Mouse (Mus musculus) gastrocnemius, adult 2 months (tissue): ENCODE data around the gene Olfr1140. TPM values are rescaled to one million over a fixed set of nuclear protein-coding genes. Genes with fewer than 3 reads are reported as not detected.

Source experiments
- DNase-seq: peaks from one replicate; pipeline ENCODE4 v3.0.0; 2022
- H3K27ac ChIP-seq: fragments of 200-600 bp; 2 replicates; pipeline ENCODE4 v1.8.1; 2022; ENCODE audit warnings: mild to moderate bottlenecking
- H3K4me3 ChIP-seq: fragments of 200-600 bp; 2 replicates; pipeline ENCODE4 v1.8.1; 2022; ENCODE audit warnings: mild to moderate bottlenecking, moderate library complexity
- CTCF ChIP-seq: fragments of 200-600 bp; IDR thresholded peaks from 2 replicates; pipeline ENCODE4 v1.8.1; 2022; ENCODE audit warnings: antibody characterized with exemption, mild to moderate bottlenecking, moderate library complexity
- intact Hi-C: fragments of 180-260 bp; cut with DNase I; formaldehyde crosslinking; loops from one replicate; pipeline ENCODE4 v1.15.1; 2025
- long read RNA-seq, 2 experiments: library from polyadenylated mRNA; stranded (forward); transcript quantifications; one replicate each; pipeline ENCODE4 v2.0.0; 2021
- total RNA-seq, 2 experiments: library from RNA; stranded (reverse); gene quantifications; 2 replicates each; pipeline ENCODE4 v1.2.3; 2021

Olfr1140 gene
- not detected for total RNA-seq
- long read RNA-seq, experiment 1, result 0 reads
- long read RNA-seq, experiment 2, result 0 reads

- H3K4me3 ChIP-seq, result no peak within 1 kb of the TSS
- no peak for TF ChIP-seq CTCF
- no peak within 1 kb of the TSS for H3K27ac ChIP-seq
- DNase-seq, result no peak
- intact Hi-C loops, result no loop called here
Measured at GRCm38 (mm10) chr2:87743452-87743851, at the start of gene Olfr1140. TSS of gene Olfr1140 (plus strand) at chr2:87743752.

DNA sequence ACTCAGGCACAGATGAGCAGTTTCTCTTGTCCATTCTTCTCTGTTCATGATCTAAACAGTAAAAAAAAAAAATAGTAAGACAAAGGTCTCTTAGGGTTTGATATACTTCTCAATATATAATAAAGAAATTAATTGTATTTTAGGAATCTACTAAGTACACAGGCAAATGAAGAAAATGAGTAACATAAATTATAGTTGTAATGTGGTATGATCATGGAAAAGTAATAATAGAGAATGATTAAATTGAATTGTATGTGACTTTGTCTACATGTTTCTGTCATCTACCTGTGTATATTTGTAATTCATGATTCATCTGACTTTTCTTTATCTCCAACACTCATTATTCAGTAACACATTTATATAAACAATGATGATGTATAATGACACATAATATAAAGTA is 49.7 kb upstream of the Olfr1140 start, which contains the start of gene Olfr1136:
Gene Olfr1136 (minus strand): TSS at position 101 of the 400 bp plus-strand sequence.
- no peak within 1 kb of the TSS for H3K4me3 ChIP-seq
- no peak for TF ChIP-seq CTCF
- H3K27ac ChIP-seq, result no peak within 1 kb of the TSS
- intact Hi-C loops, result no loop called here
- DNase-seq, result no peak

- Histone ChIP-seq H3K4me3 (no peak within 1 kb of the TSS), H3K27ac (no peak within 1 kb of the TSS)
- no peak for DNase-seq
- no peak for TF ChIP-seq CTCF
- intact Hi-C loops, result no loop called here
Measured at GRCm38 (mm10) chr2:87713079-87713478, 30.5 kb upstream of the Olfr1140 start, which contains the start of gene Olfr1137. TSS of gene Olfr1137 (minus strand) at chr2:87713179.

DNA sequence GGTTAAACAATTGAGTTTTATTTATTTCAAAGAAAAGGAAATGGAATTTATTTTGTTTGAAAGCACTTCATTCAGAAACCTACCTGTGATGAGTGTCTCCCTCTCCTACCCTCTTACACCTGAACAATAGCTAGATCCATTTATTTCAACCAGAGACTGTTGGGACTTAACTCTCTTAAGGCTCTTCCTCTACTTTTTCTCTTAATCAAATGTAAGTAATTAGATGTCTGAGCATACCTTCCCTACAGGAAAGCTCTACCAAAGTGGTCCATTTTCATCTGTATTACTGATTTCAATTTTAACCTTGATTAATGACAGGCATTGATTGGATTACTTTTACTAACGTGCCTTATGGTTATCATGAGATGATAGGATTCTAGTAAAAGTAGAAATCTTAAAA is 3.7 kb upstream of the Olfr1140 start, which contains the start of gene Olfr1138:
Gene Olfr1138 (minus strand): TSS at position 101 of the 400 bp plus-strand sequence.
- intact Hi-C loops, result no loop called here
- no peak for TF ChIP-seq CTCF
- H3K27ac ChIP-seq, result no peak within 1 kb of the TSS
- H3K4me3 ChIP-seq, result no peak within 1 kb of the TSS
- no peak for DNase-seq

DNA sequence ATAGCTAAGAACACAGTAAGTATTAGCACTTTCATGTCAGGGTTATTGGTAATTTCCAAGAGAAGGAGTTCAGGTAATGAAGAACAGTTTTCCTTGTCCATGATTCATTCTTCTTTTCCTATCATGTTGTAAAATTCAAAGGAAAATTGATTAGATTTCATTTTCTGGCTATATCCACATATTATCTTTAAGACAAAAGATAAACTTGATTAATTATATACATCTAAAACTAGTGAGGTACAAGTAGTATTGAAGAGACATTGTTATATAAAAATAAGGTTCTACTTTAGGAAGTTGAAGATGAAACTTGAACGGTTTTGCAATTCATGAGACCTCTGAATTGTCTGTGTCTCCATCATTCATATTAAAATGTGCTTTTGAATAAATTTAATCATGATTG is 10.3 kb downstream of the Olfr1140 start, which contains the start of gene Olfr1141:
Gene Olfr1141 (minus strand): TSS at position 101 of the 400 bp plus-strand sequence.
- no peak for DNase-seq
- Histone ChIP-seq H3K27ac (no peak within 1 kb of the TSS), H3K4me3 (no peak within 1 kb of the TSS)
- TF ChIP-seq CTCF, result no peak
- intact Hi-C loops, result no loop called here

DNA sequence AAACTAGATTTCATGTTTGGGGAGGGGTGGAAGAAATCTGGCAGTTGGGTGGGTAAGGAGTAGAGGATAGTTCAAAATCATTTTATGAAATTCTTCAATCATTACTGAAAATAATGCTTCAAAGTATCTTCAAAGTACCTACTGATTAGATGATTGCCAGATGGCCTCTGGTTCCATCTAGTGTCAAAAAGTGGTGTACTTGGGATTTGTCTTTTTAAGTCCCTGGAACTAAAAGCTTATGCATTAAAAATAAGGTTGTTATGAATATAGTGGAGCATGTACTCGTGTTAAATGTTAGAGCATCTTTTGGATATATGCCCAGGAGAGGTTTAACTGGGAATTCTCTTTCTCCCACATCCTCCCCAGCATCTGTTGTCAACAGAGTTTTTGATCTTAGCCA is 32.6 kb downstream of the Olfr1140 start:
- no peak for DNase-seq
- no peak overlapping the region for H3K4me3 ChIP-seq
- H3K27ac ChIP-seq, result no peak overlapping the region
- TF ChIP-seq CTCF, result no peak
- intact Hi-C loops, result no loop called here

DNA sequence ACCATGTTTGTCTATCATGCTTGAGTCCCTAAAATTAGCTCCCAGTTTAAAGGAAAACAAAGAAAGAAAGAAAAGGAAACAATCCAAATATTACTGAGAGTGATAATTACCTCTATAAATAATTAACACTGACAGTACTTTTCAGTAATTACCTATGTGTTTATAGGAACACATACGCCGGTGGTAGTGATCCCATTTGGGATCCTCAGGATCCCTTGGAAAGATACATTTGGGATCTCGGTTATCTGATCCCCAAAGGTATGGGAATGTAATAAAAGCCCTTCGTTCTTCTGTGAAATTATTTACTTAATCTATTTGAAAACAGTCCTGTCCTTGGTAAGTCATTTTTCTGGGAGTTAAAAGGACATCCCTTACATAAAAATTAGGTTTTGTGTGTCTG is 35.6 kb downstream of the Olfr1140 start, which contains the start of gene Olfr152:
Gene Olfr152 (plus strand): TSS at position 301 of the 400 bp plus-strand sequence.
- intact Hi-C loops, result no loop called here

More for the DNA sequence above, 35.6 kb downstream of the Olfr1140 start, which contains the start of gene Olfr152:
- no peak for TF ChIP-seq CTCF
- H3K4me3 ChIP-seq, result no peak within 1 kb of the TSS
- DNase-seq, result no peak
- H3K27ac ChIP-seq, result no peak within 1 kb of the TSS

Other genes with a start within 250 kb of the Olfr1140 start
- not detected for gene Pramel7, start 246.7 kb upstream of the Olfr1140 start, total RNA-seq
- gene Pramel6, start 237.2 kb upstream of the Olfr1140 start, total RNA-seq, result not detected
- gene Olfr153, start 212.0 kb upstream of the Olfr1140 start, total RNA-seq, result not detected
- not detected for gene Olfr1128, start 198.2 kb upstream of the Olfr1140 start, total RNA-seq
- gene Olfr1129, start 169.8 kb upstream of the Olfr1140 start, total RNA-seq, result not detected
- gene Olfr1130, start 137.5 kb upstream of the Olfr1140 start, total RNA-seq, result not detected
- not detected for gene Olfr1131, start 116.6 kb upstream of the Olfr1140 start, total RNA-seq
- not detected for gene Olfr1132, start 106.2 kb upstream of the Olfr1140 start, total RNA-seq
- gene Olfr1133, start 96.4 kb upstream of the Olfr1140 start, total RNA-seq, result not detected
- gene Olfr1134, start 85.3 kb upstream of the Olfr1140 start, total RNA-seq, result not detected
- not detected for gene Olfr1135, start 70.1 kb upstream of the Olfr1140 start, total RNA-seq
- not detected for gene Olfr1136, start 49.8 kb upstream of the Olfr1140 start, total RNA-seq
- not detected for gene Olfr1137, start 30.6 kb upstream of the Olfr1140 start, total RNA-seq
- not detected for gene Olfr1138, start 3.8 kb upstream of the Olfr1140 start, total RNA-seq
- gene Olfr1141, start 10.2 kb downstream of the Olfr1140 start, total RNA-seq, result not detected
- not detected for gene Olfr152, start 35.7 kb downstream of the Olfr1140 start, total RNA-seq
- not detected for gene Olfr1143, start 56.8 kb downstream of the Olfr1140 start, total RNA-seq
- gene Olfr1145, start 66.1 kb downstream of the Olfr1140 start, total RNA-seq, result not detected
- not detected for gene Olfr1148, start 86.8 kb downstream of the Olfr1140 start, total RNA-seq
- not detected for gene Olfr1150-ps1, start 100.2 kb downstream of the Olfr1140 start, total RNA-seq
- gene Olfr1151, start 112.1 kb downstream of the Olfr1140 start, total RNA-seq, result not detected
- not detected for gene Olfr1152, start 122.7 kb downstream of the Olfr1140 start, total RNA-seq
- not detected for gene Olfr1153, start 151.2 kb downstream of the Olfr1140 start, total RNA-seq
- not detected for gene Olfr1154, start 161.4 kb downstream of the Olfr1140 start, total RNA-seq
- gene Olfr1155, start 201.4 kb downstream of the Olfr1140 start, total RNA-seq, result not detected
- gene Olfr1156, start 209.3 kb downstream of the Olfr1140 start, total RNA-seq, result not detected
- not detected for gene Olfr1157, start 224.5 kb downstream of the Olfr1140 start, total RNA-seq
- not detected for gene Olfr74, start 230.9 kb downstream of the Olfr1140 start, total RNA-seq
- not detected for gene Olfr1158, start 246.4 kb downstream of the Olfr1140 start, total RNA-seq